Mouse (Mus musculus) heart, postnatal 0 days (tissue): Measurements from ENCODE around the gene Oas1g.
"Not testable (repeated sequence)": the region's sequence is repeated elsewhere in the genome, so short reads cannot be mapped to it uniquely, and the experiment has no call there.

Experiments used
- CTCF ChIP-seq: IDR thresholded peaks from 2 replicates; pipeline ENCODE4 v1.5.1; 2016; ENCODE audit warnings: antibody characterized with exemption, control low read depth, low read depth
- EP300 ChIP-seq: IDR thresholded peaks from 2 replicates; pipeline ENCODE4 v1.6.1; 2016; ENCODE audit warnings: antibody characterized with exemption, low read depth

DNA sequence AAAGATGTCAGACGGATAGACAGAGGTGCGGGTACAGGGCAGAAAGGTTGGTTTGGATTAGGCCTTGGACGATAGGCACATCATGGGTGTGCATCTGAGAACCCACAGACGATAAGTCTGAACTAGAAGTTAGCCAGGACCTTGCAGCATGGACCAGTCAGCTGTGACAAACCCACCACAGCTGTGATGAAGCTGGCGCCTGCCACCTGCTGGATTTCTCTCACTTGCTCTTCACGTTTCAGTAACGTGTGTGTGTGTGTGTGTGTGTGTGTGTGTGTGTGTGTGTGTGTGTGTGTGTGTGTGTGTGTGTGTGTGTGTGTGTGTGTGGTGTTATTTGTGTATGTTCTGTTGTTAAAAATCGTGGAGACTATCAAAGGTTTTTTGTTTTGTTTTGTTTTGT, 26.8 kb upstream of the Oas1g start, which contains the start of gene Oas1d:
- not testable (repeated sequence) for TF ChIP-seq CTCF, EP300
